Mouse (Mus musculus): ENCODE measurements around the gene Lurap1l.

DNA sequence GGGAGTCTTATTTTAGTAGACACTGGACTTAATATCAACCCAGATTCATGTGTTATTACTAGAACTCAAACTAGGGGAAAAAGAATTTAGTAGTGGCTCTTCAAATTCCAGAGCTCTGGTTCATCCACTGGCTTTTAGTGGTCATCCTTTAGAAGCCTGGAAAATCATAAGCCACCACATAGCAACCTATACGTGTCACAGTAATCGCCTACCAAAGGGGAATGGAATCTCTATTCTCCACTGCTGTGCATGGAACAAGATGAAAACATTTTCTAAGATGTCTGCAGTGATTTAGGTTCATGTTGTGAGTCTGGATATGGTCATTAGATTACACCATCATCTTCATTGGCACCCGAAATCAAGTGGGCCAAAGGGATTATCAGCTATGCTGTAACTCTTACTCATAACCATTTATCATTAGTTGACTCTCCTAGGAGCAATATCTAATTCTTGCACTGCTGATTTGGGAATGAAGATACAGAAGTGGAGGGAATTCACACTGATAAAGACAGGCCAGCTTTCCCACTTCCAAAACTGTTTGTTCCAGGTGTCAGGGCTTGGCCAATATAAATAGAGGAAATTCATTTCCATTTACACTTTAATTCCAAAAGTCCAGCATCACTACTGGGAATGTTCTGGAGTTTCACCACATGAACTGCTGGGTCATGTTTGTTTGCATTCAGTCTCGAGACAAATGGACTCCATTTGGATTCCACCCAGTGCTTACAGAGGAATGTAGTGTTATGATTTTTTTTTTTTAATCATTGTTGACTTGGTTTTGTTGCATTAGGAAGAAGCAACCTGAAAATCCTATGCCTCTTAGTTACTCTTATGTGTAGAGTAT, 11.4 kb downstream of the Lurap1l start:
- TF ChIP-seq CTCF (IDR thresholded peaks at IDR 0.05; ENCODE audit: low read depth) (no peak), EP300 (IDR thresholded peaks at IDR 0.05; ENCODE audit: low read depth) (peak; percentile 50)

All from liver, postnatal 0 days (tissue).